Mouse (Mus musculus): ENCODE measurements around the gene 2810408A11Rik. TPM values are rescaled to one million over a fixed set of nuclear protein-coding genes. Genes with fewer than 3 reads are reported as not detected.

The 2810408A11Rik gene
- total and polyA plus RNA-seq, 2 experiments from 2014 or later: 3.9 to 6.3 TPM

GRCm38 (mm10) chr11:69876186-69876585, 24.6 kb downstream of the 2810408A11Rik start:
- Histone ChIP-seq H3K9ac (replicated peaks; ENCODE audit: low read depth, low read length) (no peak overlapping the region), H3K36me3 (replicated peaks; ENCODE audit: control insufficient read depth, insufficient read depth, low read length) (no peaks in the 10 kb centered on the region), H3K4me3 (ENCODE audit: low read depth, low read length) (no peak overlapping the region), H3K9me3 (replicated peaks; ENCODE audit: control insufficient read depth, low read length) (no peaks in the 10 kb centered on the region), H3K4me2 (ENCODE audit: low read depth, low read length) (peak overlapping the region; percentile 46), H3K27me3 (ENCODE audit: control insufficient read depth, insufficient read depth, low read length) (no peaks in the 10 kb centered on the region), H3K4me1 (ENCODE audit: control insufficient read depth, insufficient read depth) (peaks cover 1% of the 10 kb centered on the region; the same call in 1 of the 2 replicates), H3K27ac (ENCODE audit: low read depth) (peak overlapping the region; percentile 79)
- ATAC-seq (ENCODE audit: insufficient read depth, low read depth) (peak; percentile 56), DNase-seq (ENCODE audit: low spot score) (peak; percentile 74)
- TF ChIP-seq EP300 (IDR thresholded peaks at IDR 0.05; ENCODE audit: low read depth): peak; percentile 77; the same call in 1 of the 2 replicates
- no peak; the same call in 1 of the 2 replicates for TF ChIP-seq CTCF (IDR thresholded peaks at IDR 0.05; ENCODE audit: low read depth)
- WGBS: 40% methylated on average over 7 of the region's 7 CpGs

- H3K36me3 ChIP-seq (replicated peaks; ENCODE audit: control insufficient read depth, insufficient read depth, low read length): no peaks in the 10 kb centered on the region
- no peaks in the 10 kb centered on the region for H3K27me3 ChIP-seq (ENCODE audit: control insufficient read depth, insufficient read depth, low read length)
- no peak overlapping the region for H3K4me2 ChIP-seq (ENCODE audit: low read depth, low read length)
- 59% methylated on average over 4 of the region's 4 CpGs for WGBS
- H3K4me1 ChIP-seq (ENCODE audit: control insufficient read depth, insufficient read depth): no peaks in the 10 kb centered on the region
- no peak for TF ChIP-seq EP300 (IDR thresholded peaks at IDR 0.05; ENCODE audit: low read depth)
- TF ChIP-seq CTCF (IDR thresholded peaks at IDR 0.05; ENCODE audit: low read depth): no peak
- no peak for ATAC-seq (ENCODE audit: insufficient read depth, low read depth)
- H3K9me3 ChIP-seq (replicated peaks; ENCODE audit: control insufficient read depth, low read length): no peaks in the 10 kb centered on the region
- no peak overlapping the region for H3K4me3 ChIP-seq (ENCODE audit: low read depth, low read length)
- H3K27ac ChIP-seq (ENCODE audit: low read depth): no peak overlapping the region
- DNase-seq (ENCODE audit: low spot score): no peak
- no peak overlapping the region for H3K9ac ChIP-seq (replicated peaks; ENCODE audit: low read depth, low read length)
Measured at GRCm38 (mm10) chr11:69872451-69872850, 28.3 kb downstream of the 2810408A11Rik start.

GRCm38 (mm10) chr11:69871822-69872221, 29.0 kb downstream of the 2810408A11Rik start:
- TF ChIP-seq CTCF (IDR thresholded peaks at IDR 0.05; ENCODE audit: low read depth): no peak
- TF ChIP-seq EP300 (IDR thresholded peaks at IDR 0.05; ENCODE audit: low read depth): no peak
- H3K9me3 ChIP-seq (replicated peaks; ENCODE audit: control insufficient read depth, low read length): no peaks in the 10 kb centered on the region
- no peak overlapping the region for H3K9ac ChIP-seq (replicated peaks; ENCODE audit: low read depth, low read length)
- H3K27ac ChIP-seq (ENCODE audit: low read depth): no peak overlapping the region
- DNase-seq (ENCODE audit: low spot score) (no peak), ATAC-seq (ENCODE audit: insufficient read depth, low read depth) (no peak)
- H3K27me3 ChIP-seq (ENCODE audit: control insufficient read depth, insufficient read depth, low read length): no peaks in the 10 kb centered on the region
- no peaks in the 10 kb centered on the region for H3K4me1 ChIP-seq (ENCODE audit: control insufficient read depth, insufficient read depth)
- H3K4me3 ChIP-seq (ENCODE audit: low read depth, low read length): no peak overlapping the region
- no peaks in the 10 kb centered on the region for H3K36me3 ChIP-seq (replicated peaks; ENCODE audit: control insufficient read depth, insufficient read depth, low read length)
- H3K4me2 ChIP-seq (ENCODE audit: low read depth, low read length): no peak overlapping the region
- 79% methylated on average over 7 of the region's 7 CpGs for WGBS

GRCm38 (mm10) chr11:69870289-69871069, 30.3 kb downstream of the 2810408A11Rik start:
- 88% methylated on average over 2 of the region's 2 CpGs for WGBS
- Histone ChIP-seq H3K27me3 (ENCODE audit: control insufficient read depth, insufficient read depth, low read length) (no peaks in the 10 kb centered on the region), H3K36me3 (replicated peaks; ENCODE audit: control insufficient read depth, insufficient read depth, low read length) (no peaks in the 10 kb centered on the region), H3K4me2 (ENCODE audit: low read depth, low read length) (no peak overlapping the region), H3K4me3 (ENCODE audit: low read depth, low read length) (no peak overlapping the region), H3K9ac (replicated peaks; ENCODE audit: low read depth, low read length) (no peak overlapping the region), H3K27ac (ENCODE audit: low read depth) (no peak overlapping the region), H3K4me1 (ENCODE audit: control insufficient read depth, insufficient read depth) (no peaks in the 10 kb centered on the region), H3K9me3 (replicated peaks; ENCODE audit: control insufficient read depth, low read length) (no peaks in the 10 kb centered on the region)
- ATAC-seq (ENCODE audit: insufficient read depth, low read depth): no peak
- no peak for DNase-seq (ENCODE audit: low spot score)
- no peak for TF ChIP-seq EP300 (IDR thresholded peaks at IDR 0.05; ENCODE audit: low read depth)
- no peak for TF ChIP-seq CTCF (IDR thresholded peaks at IDR 0.05; ENCODE audit: low read depth)

- H3K4me3 ChIP-seq (ENCODE audit: low read depth, low read length): no peak overlapping the region
- H3K4me1 ChIP-seq (ENCODE audit: control insufficient read depth, insufficient read depth): no peaks in the 10 kb centered on the region
- TF ChIP-seq CTCF (IDR thresholded peaks at IDR 0.05; ENCODE audit: low read depth): no peak
- H3K9me3 ChIP-seq (replicated peaks; ENCODE audit: control insufficient read depth, low read length): no peaks in the 10 kb centered on the region
- H3K27ac ChIP-seq (ENCODE audit: low read depth): no peak overlapping the region
- 31% methylated on average over 9 of the region's 9 CpGs for WGBS
- no peak overlapping the region for H3K9ac ChIP-seq (replicated peaks; ENCODE audit: low read depth, low read length)
- H3K4me2 ChIP-seq (ENCODE audit: low read depth, low read length): no peak overlapping the region
- no peaks in the 10 kb centered on the region for H3K27me3 ChIP-seq (ENCODE audit: control insufficient read depth, insufficient read depth, low read length)
- DNase-seq (ENCODE audit: low spot score): no peak
- no peaks in the 10 kb centered on the region for H3K36me3 ChIP-seq (replicated peaks; ENCODE audit: control insufficient read depth, insufficient read depth, low read length)
- ATAC-seq (ENCODE audit: insufficient read depth, low read depth): no peak
Measured at GRCm38 (mm10) chr11:69867335-69867734, 33.5 kb downstream of the 2810408A11Rik start.

GRCm38 (mm10) chr11:69865561-69865960, 35.2 kb downstream of the 2810408A11Rik start:
- no peak overlapping the region for H3K9ac ChIP-seq (replicated peaks; ENCODE audit: low read depth, low read length)
- H3K4me1 ChIP-seq (ENCODE audit: control insufficient read depth, insufficient read depth): no peaks in the 10 kb centered on the region
- H3K27me3 ChIP-seq (ENCODE audit: control insufficient read depth, insufficient read depth, low read length): no peaks in the 10 kb centered on the region
- H3K36me3 ChIP-seq (replicated peaks; ENCODE audit: control insufficient read depth, insufficient read depth, low read length): no peaks in the 10 kb centered on the region
- ATAC-seq (ENCODE audit: insufficient read depth, low read depth) (no peak), DNase-seq (ENCODE audit: low spot score) (no peak)
- H3K4me3 ChIP-seq (ENCODE audit: low read depth, low read length): no peak overlapping the region
- no peak overlapping the region for H3K27ac ChIP-seq (ENCODE audit: low read depth)
- no peak overlapping the region for H3K4me2 ChIP-seq (ENCODE audit: low read depth, low read length)
- WGBS: 76% methylated on average over 9 of the region's 9 CpGs
- H3K9me3 ChIP-seq (replicated peaks; ENCODE audit: control insufficient read depth, low read length): no peaks in the 10 kb centered on the region
- TF ChIP-seq CTCF (IDR thresholded peaks at IDR 0.05; ENCODE audit: low read depth) (no peak), EP300 (IDR thresholded peaks at IDR 0.05; ENCODE audit: low read depth) (no peak)
